15 mouse cellular contexts compared by ENCODE assay signal in the genomic region with DNA sequence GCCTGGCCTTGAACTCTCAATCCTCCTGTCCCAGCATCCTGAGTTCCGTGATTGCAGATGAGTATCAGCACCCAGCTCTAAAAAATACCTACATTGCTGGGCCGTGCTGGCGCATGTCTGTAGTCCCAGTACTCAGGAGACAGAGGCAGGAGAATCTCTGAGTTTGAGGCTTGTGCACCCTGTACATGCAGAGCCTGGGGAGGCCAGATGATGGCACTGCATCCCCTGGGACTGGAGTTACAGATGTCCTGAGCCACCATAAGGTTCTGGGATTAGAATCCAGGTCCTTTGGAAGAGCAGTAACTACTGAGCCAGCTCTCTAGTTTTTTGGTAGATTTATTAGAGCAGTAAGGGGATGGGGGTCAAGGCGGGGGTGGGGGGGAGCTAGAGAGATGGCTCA.
"Had no signal": no experiment of that assay in that cellular context is flagged by ENCODE, and none has a peak within 500 bp of the region (broad histone marks: within the 10 kb centered on the region; RNA-seq: fewer than 3 reads in every experiment).

No protein-coding gene starts in this region.

- H3K4me1 ChIP-seq: limb, embryonic 13.5 days; liver, embryonic 15.5 days; midbrain, embryonic 10.5 days; neural tube, embryonic 15.5 days had no signal

- DNase-seq: kidney, postnatal 25 days; left cerebral cortex, postnatal 4 days; lung, embryonic 14.5 days; lung, postnatal 10 days; lung, postnatal 4 days; midbrain, embryonic 14.5 days; right cerebral cortex, adult 18-20 months; right cerebral cortex, postnatal 25 days; thymus, postnatal 4 days had no signal

- H3K9me3 ChIP-seq: limb, embryonic 13.5 days; liver, embryonic 15.5 days; midbrain, embryonic 10.5 days; neural tube, embryonic 15.5 days had no signal

- H3K27ac ChIP-seq: limb, embryonic 13.5 days; liver, embryonic 15.5 days; midbrain, embryonic 10.5 days; neural tube, embryonic 15.5 days; stomach, postnatal 0 days had no signal

- H3K4me3 ChIP-seq: limb, embryonic 13.5 days; liver, embryonic 15.5 days; midbrain, embryonic 10.5 days; myocyte; neural tube, embryonic 15.5 days had no signal

- H3K27me3 ChIP-seq: limb, embryonic 13.5 days; liver, embryonic 15.5 days; neural tube, embryonic 15.5 days had no signal

- H3K9ac ChIP-seq: limb, embryonic 13.5 days; liver, embryonic 15.5 days; lung, embryonic 14.5 days; neural tube, embryonic 15.5 days had no signal
